Mouse (Mus musculus) hindbrain, postnatal 0 days (tissue): Measurements from ENCODE around the gene Zfp992. TPM values are rescaled to one million over a fixed set of nuclear protein-coding genes. Genes with fewer than 3 reads are reported as not detected.
"Not testable (repeated sequence)": the region's sequence is repeated elsewhere in the genome, so short reads cannot be mapped to it uniquely, and the experiment has no call there.

Source experiments
- ATAC-seq: fragments of 200-750 bp; cut with Nextera tagmentation; 2 replicates; pipeline ENCODE4 v1.8.0; 2017; ENCODE audit warnings: mild to moderate bottlenecking, moderate TSS enrichment, moderate library complexity
- DNase-seq: peaks from one replicate; pipeline ENCODE4 v3.0.0-alpha.2; 2015; ENCODE audit warnings: low spot score
- H3K27ac ChIP-seq: fragments of 300-500 bp; sonication (generic); 2 replicates; pipeline ENCODE4 v1.5.1; 2014; ENCODE audit warnings: mild to moderate bottlenecking
- H3K27me3 ChIP-seq: fragments of 300-500 bp; sonication (generic); 2 replicates; pipeline ENCODE4 v1.6.1; 2014; ENCODE audit warnings: low read length, mixed read lengths; ENCODE audit not compliant: insufficient read depth
- H3K36me3 ChIP-seq: fragments of 300-500 bp; sonication (generic); 2 replicates; pipeline ENCODE4 v1.6.1; 2014; ENCODE audit warnings: low read length, mixed read lengths; ENCODE audit not compliant: insufficient read depth
- H3K4me1 ChIP-seq: fragments of 300-500 bp; sonication (generic); 2 replicates; pipeline ENCODE4 v1.6.1; 2014; ENCODE audit warnings: antibody characterized with exemption, low read length, mixed read lengths; ENCODE audit not compliant: insufficient read depth
- H3K4me2 ChIP-seq: fragments of 300-500 bp; sonication (generic); 2 replicates; pipeline ENCODE4 v1.6.1; 2014; ENCODE audit warnings: low read depth, mild to moderate bottlenecking, low read length, moderate library complexity, mixed read lengths
- H3K4me3 ChIP-seq: fragments of 300-500 bp; sonication (generic); 2 replicates; pipeline ENCODE4 v1.5.1; 2014; ENCODE audit warnings: low read length
- H3K9ac ChIP-seq: fragments of 300-500 bp; sonication (generic); replicated peaks from 2 replicates; pipeline ENCODE4 v1.6.1; 2014; ENCODE audit warnings: mild to moderate bottlenecking, low read length, moderate library complexity, mixed read lengths
- H3K9me3 ChIP-seq: fragments of 300-500 bp; sonication (generic); 2 replicates; pipeline ENCODE4 v1.6.1; 2016; ENCODE audit warnings: low read length, mixed read lengths
- WGBS: fragments of 180-500 bp; shearing (Covaris S2); extraction: QIAGEN DNeasy Blood & Tissue Kit; methylation state at CpG from one replicate; pipeline ENCODE4 v1.1.7; 2014; 5-methylcytosine and 5-hydroxymethylcytosine counted together
- polyA plus RNA-seq: library from polyadenylated mRNA; unstranded; fragments of >200 nt; fragmentation: Nextera tagmentation; extraction: Ambion mirVana; gene quantifications from 2 replicates; pipeline ENCODE4 v1.2.1, GENCODE M21; 2015
- total RNA-seq: library from RNA; depleted of rRNA; stranded (reverse); fragments of >200 nt; gene quantifications from 2 replicates; pipeline ENCODE4 v1.2.3, GENCODE M21; 2014; rRNA removed

The Zfp992 gene
- total RNA-seq (2.5 and 3.0 TPM in 2 replicates), polyA plus RNA-seq (1.6 and 2.2 TPM in 2 replicates)

- H3K9me3 ChIP-seq: peaks cover 49% of the 10 kb centered on the region
- not testable (repeated sequence) for H3K36me3 ChIP-seq, H3K4me1 ChIP-seq, H3K27ac ChIP-seq, H3K4me2 ChIP-seq, H3K27me3 ChIP-seq, DNase-seq, H3K9ac ChIP-seq, H3K4me3 ChIP-seq, ATAC-seq
- 92% methylated on average over 2 of the region's 2 CpGs for WGBS
These were observed at the start of gene Zfp992 for GRCm38 (mm10) chr4:146448950-146449349. Gene Zfp992, plus strand, starts transcription at chr4:146449023.

GRCm38 (mm10) chr4:146429467-146429866 is 19.4 kb upstream of the Zfp992 start:
- not testable (repeated sequence) for H3K4me1 ChIP-seq, H3K27me3 ChIP-seq, DNase-seq, H3K4me3 ChIP-seq, H3K27ac ChIP-seq, H3K9me3 ChIP-seq, H3K4me2 ChIP-seq, H3K36me3 ChIP-seq, ATAC-seq, H3K9ac ChIP-seq
- 0% methylated on average over 1 of the region's 1 CpGs for WGBS

GRCm38 (mm10) chr4:146430876-146431275 is 17.9 kb upstream of the Zfp992 start:
- WGBS: 75% methylated on average over 2 of the region's 2 CpGs
- not testable (repeated sequence) for ATAC-seq, H3K4me2 ChIP-seq, H3K9ac ChIP-seq, H3K27me3 ChIP-seq, H3K36me3 ChIP-seq, H3K4me3 ChIP-seq, H3K4me1 ChIP-seq, H3K27ac ChIP-seq, DNase-seq
- H3K9me3 ChIP-seq: peaks cover 12% of the 10 kb centered on the region

GRCm38 (mm10) chr4:146435539-146435938 is 13.3 kb upstream of the Zfp992 start:
- WGBS: 77% methylated on average over 2 of the region's 2 CpGs
- not testable (repeated sequence) for ATAC-seq, H3K36me3 ChIP-seq, H3K4me2 ChIP-seq, H3K4me3 ChIP-seq, H3K27ac ChIP-seq, H3K9ac ChIP-seq, H3K27me3 ChIP-seq, H3K4me1 ChIP-seq, DNase-seq
- H3K9me3 ChIP-seq: peaks cover 15% of the 10 kb centered on the region

- not testable (repeated sequence) for H3K4me3 ChIP-seq, H3K4me1 ChIP-seq, H3K4me2 ChIP-seq, H3K9ac ChIP-seq, H3K27me3 ChIP-seq, H3K27ac ChIP-seq, H3K36me3 ChIP-seq, DNase-seq, ATAC-seq
- WGBS: 78% methylated on average over 1 of the region's 2 CpGs
- H3K9me3 ChIP-seq: peaks cover 15% of the 10 kb centered on the region
These were observed 11.6 kb upstream of the Zfp992 start for GRCm38 (mm10) chr4:146437256-146437655.

GRCm38 (mm10) chr4:146444345-146444744 is 4.5 kb upstream of the Zfp992 start:
- H3K9me3 ChIP-seq: peaks cover 38% of the 10 kb centered on the region
- not testable (repeated sequence) for H3K27me3 ChIP-seq, ATAC-seq, H3K36me3 ChIP-seq, H3K9ac ChIP-seq, H3K4me2 ChIP-seq, DNase-seq, H3K4me1 ChIP-seq, H3K27ac ChIP-seq, H3K4me3 ChIP-seq

- H3K27ac ChIP-seq, H3K4me1 ChIP-seq, H3K9ac ChIP-seq, H3K4me2 ChIP-seq, H3K4me3 ChIP-seq, DNase-seq, H3K36me3 ChIP-seq, ATAC-seq, H3K27me3 ChIP-seq: not testable (repeated sequence)
- peaks cover 40% of the 10 kb centered on the region for H3K9me3 ChIP-seq
These were observed 3.7 kb upstream of the Zfp992 start for GRCm38 (mm10) chr4:146445121-146445520.

GRCm38 (mm10) chr4:146446135-146446534 is 2.7 kb upstream of the Zfp992 start:
- H3K27ac ChIP-seq, DNase-seq, H3K4me3 ChIP-seq, H3K4me1 ChIP-seq, H3K9ac ChIP-seq, ATAC-seq, H3K36me3 ChIP-seq, H3K27me3 ChIP-seq, H3K4me2 ChIP-seq: not testable (repeated sequence)
- WGBS: 69% methylated on average over 4 of the region's 4 CpGs
- peaks cover 43% of the 10 kb centered on the region for H3K9me3 ChIP-seq

GRCm38 (mm10) chr4:146447016-146447415 is 1.8 kb upstream of the Zfp992 start:
- not testable (repeated sequence) for H3K4me1 ChIP-seq, H3K36me3 ChIP-seq, H3K4me3 ChIP-seq, H3K9ac ChIP-seq, H3K27me3 ChIP-seq, DNase-seq, ATAC-seq, H3K4me2 ChIP-seq, H3K27ac ChIP-seq
- peaks cover 43% of the 10 kb centered on the region for H3K9me3 ChIP-seq
- WGBS: 95% methylated on average over 2 of the region's 2 CpGs

GRCm38 (mm10) chr4:146449711-146450110 is 888 bp downstream of the Zfp992 start:
- peaks cover 51% of the 10 kb centered on the region for H3K9me3 ChIP-seq
- H3K9ac ChIP-seq, ATAC-seq: not testable (repeated sequence)

More at GRCm38 (mm10) chr4:146449711-146450110, 888 bp downstream of the Zfp992 start:
- not testable (repeated sequence) for H3K27me3 ChIP-seq, H3K4me1 ChIP-seq, H3K4me3 ChIP-seq, DNase-seq, H3K36me3 ChIP-seq, H3K27ac ChIP-seq, H3K4me2 ChIP-seq
- 84% methylated on average over 5 of the region's 5 CpGs for WGBS
